49 mouse cellular contexts compared by ENCODE assay signal in the genomic region with DNA sequence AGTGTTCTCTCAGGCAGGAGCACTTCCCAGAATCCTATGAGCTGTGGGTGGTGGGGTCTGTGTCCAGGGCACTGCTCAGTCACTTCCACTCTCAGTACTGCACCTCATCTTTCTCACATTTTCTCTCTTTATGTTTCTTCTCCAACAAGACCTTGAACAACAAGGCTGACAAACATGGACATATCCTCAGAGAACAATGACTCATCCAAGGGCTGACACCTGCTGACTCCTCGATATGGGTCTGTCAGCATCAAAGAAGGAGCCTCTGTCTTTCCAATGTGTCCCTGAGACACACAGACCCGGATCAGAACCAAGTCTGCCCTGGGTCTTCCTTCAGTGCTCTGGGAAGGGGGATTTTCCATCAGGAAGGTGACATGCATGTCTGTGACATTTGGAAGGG. TPM values are rescaled to one million over a fixed set of nuclear protein-coding genes. Genes with fewer than 3 reads are reported as not detected.
"Had no signal": no experiment of that assay in that cellular context is flagged by ENCODE, and none has a peak within 500 bp of the region (broad histone marks: within the 10 kb centered on the region; RNA-seq: fewer than 3 reads in every experiment).

A gene (minus strand): TSS at position 101 of the 400 bp plus-strand sequence.

- ATAC-seq: hindbrain, embryonic 16.5 days; hindbrain, postnatal 0 days; inflammation-experienced regulatory T-cells, adult 6 months; intestine, embryonic 15.5 days; intestine, embryonic 16.5 days; intestine, postnatal 0 days had no signal

- H3K9me3 ChIP-seq: heart, embryonic 12.5 days; heart, embryonic 13.5 days; heart, embryonic 15.5 days; hindbrain, embryonic 12.5 days; hindbrain, embryonic 13.5 days; hindbrain, embryonic 15.5 days; intestine, embryonic 15.5 days; kidney, embryonic 15.5 days had no signal

- H3K36me3 ChIP-seq: heart, embryonic 12.5 days; heart, embryonic 13.5 days; heart, embryonic 15.5 days; hindbrain, embryonic 10.5 days; hindbrain, embryonic 12.5 days; hindbrain, embryonic 13.5 days; hindbrain, embryonic 15.5 days; intestine, embryonic 15.5 days; kidney, embryonic 15.5 days had no signal

- H3K4me1 ChIP-seq: heart, embryonic 12.5 days; heart, embryonic 13.5 days; heart, embryonic 15.5 days; hindbrain, embryonic 10.5 days; hindbrain, embryonic 12.5 days; hindbrain, embryonic 13.5 days; hindbrain, embryonic 15.5 days; intestine, embryonic 15.5 days; kidney, embryonic 15.5 days had no signal

- DNase-seq: heart, postnatal 14 days; heart, postnatal 36 days; heart, postnatal 4 days; kidney, adult 11 months; kidney, adult 18-20 months; kidney, adult 2 months; kidney, adult 8-10 months; kidney, adult 9 months; kidney, postnatal 10 days; kidney, postnatal 14 days; kidney, postnatal 25 days; kidney, postnatal 36 days; kidney, postnatal 4 days; layer of hippocampus, adult 9-11 months; layer of hippocampus, postnatal 36 days had no signal

- H3K27ac ChIP-seq: heart, embryonic 13.5 days; heart, embryonic 15.5 days; hindbrain, embryonic 10.5 days; hindbrain, embryonic 12.5 days; hindbrain, embryonic 13.5 days; hindbrain, embryonic 14.5 days; hindbrain, embryonic 15.5 days; hindbrain, postnatal 0 days; intestine, embryonic 15.5 days; kidney, embryonic 15.5 days; kidney, postnatal 0 days; layer of hippocampus, adult 2 months; left cerebral cortex, adult 2 months had no signal

- H3K27me3 ChIP-seq: heart, embryonic 12.5 days; heart, embryonic 13.5 days; heart, embryonic 15.5 days; hindbrain, embryonic 12.5 days; hindbrain, embryonic 13.5 days; hindbrain, embryonic 15.5 days; intestine, embryonic 15.5 days; kidney, embryonic 15.5 days had no signal

- H3K4me2 ChIP-seq: heart, embryonic 12.5 days; heart, embryonic 13.5 days; heart, embryonic 15.5 days; hindbrain, embryonic 12.5 days; hindbrain, embryonic 13.5 days; hindbrain, embryonic 14.5 days; hindbrain, embryonic 15.5 days; intestine, embryonic 15.5 days; kidney, embryonic 15.5 days had no signal

- H3K9ac ChIP-seq: heart, embryonic 12.5 days; heart, embryonic 13.5 days; heart, embryonic 15.5 days; hindbrain, embryonic 12.5 days; hindbrain, embryonic 13.5 days; hindbrain, embryonic 14.5 days; hindbrain, embryonic 15.5 days; intestine, embryonic 15.5 days; kidney, embryonic 15.5 days had no signal

- H3K4me3 ChIP-seq: heart, embryonic 12.5 days; heart, embryonic 13.5 days; heart, embryonic 15.5 days; hindbrain, embryonic 10.5 days; hindbrain, embryonic 12.5 days; hindbrain, embryonic 13.5 days; hindbrain, embryonic 15.5 days; intestine, embryonic 15.5 days; kidney, embryonic 15.5 days; layer of hippocampus, adult 2 months; left cerebral cortex, adult 2 months had no signal

RNA-seq across cellular contexts. Expression of the gene that starts here (rescaled TPM):
- total RNA-seq: heart, postnatal 14 days; heart, postnatal 25 days; heart, postnatal 36 days; heart, postnatal 4 days; hematopoietic stem cell, adult 5-6 weeks; hindbrain, postnatal 0 days; layer of hippocampus, adult 18-20 months; layer of hippocampus, adult 2 months; layer of hippocampus, adult 8-10 months; layer of hippocampus, postnatal 10 days; layer of hippocampus, postnatal 14 days; layer of hippocampus, postnatal 25 days; layer of hippocampus, postnatal 36 days; left cerebral cortex, adult 18-20 months; left cerebral cortex, adult 2 months had no signal
- polyA plus RNA-seq: heart, embryonic 12.5 days; heart, embryonic 13.5 days; heart, embryonic 14.5 days; heart, embryonic 15.5 days; heart, embryonic 16.5 days; heart, postnatal 0 days; hindbrain, embryonic 10.5 days; hindbrain, embryonic 11.5 days; hindbrain, embryonic 12.5 days; hindbrain, embryonic 13.5 days; hindbrain, embryonic 14.5 days; hindbrain, embryonic 16.5 days; hindbrain, postnatal 0 days; inflammation-experienced regulatory T-cells, adult 6 months; intestine, embryonic 14.5 days; intestine, embryonic 15.5 days; intestine, embryonic 16.5 days; intestine, postnatal 0 days; kidney, adult 2 months; kidney, embryonic 14.5 days; kidney, embryonic 15.5 days; kidney, embryonic 16.5 days; kidney, postnatal 0 days; large intestine, adult 2 months had no signal
